Mouse (Mus musculus): Measurements from ENCODE around the gene Nup214. TPM values are rescaled to one million over a fixed set of nuclear protein-coding genes. Genes with fewer than 3 reads are reported as not detected.
A peak's percentile ranks its signal among the peaks of the same experiment; 100 is the strongest.
"Not testable (repeated sequence)": the region's sequence is repeated elsewhere in the genome, so short reads cannot be mapped to it uniquely, and the experiment has no call there.

Gene Nup214
- total RNA-seq, 1 experiment from 2014 or later, result 76.3 TPM

GRCm38 (mm10) chr2:32020229-32020628 is 46.0 kb downstream of the Nup214 start:
- no peak for ATAC-seq (replicated peaks in 1 of 2; ENCODE audit: insufficient read depth in 1 of 2, low FRiP score in 2 of 2, low TSS enrichment in 1 of 2, low read depth in 1 of 2, poor library complexity in 2 of 2, severe bottlenecking in 2 of 2)

- no peak for ATAC-seq (replicated peaks in 1 of 2; ENCODE audit: insufficient read depth in 1 of 2, low FRiP score in 2 of 2, low TSS enrichment in 1 of 2, low read depth in 1 of 2, poor library complexity in 2 of 2, severe bottlenecking in 2 of 2)
Observed at GRCm38 (mm10) chr2:32024372-32024771, 50.1 kb downstream of the Nup214 start.

GRCm38 (mm10) chr2:32029636-32030035 is 55.4 kb downstream of the Nup214 start:
- no peak for ATAC-seq (replicated peaks in 1 of 2; ENCODE audit: insufficient read depth in 1 of 2, low FRiP score in 2 of 2, low TSS enrichment in 1 of 2, low read depth in 1 of 2, poor library complexity in 2 of 2, severe bottlenecking in 2 of 2)

GRCm38 (mm10) chr2:32033436-32033835 is 59.2 kb downstream of the Nup214 start:
- ATAC-seq (replicated peaks in 1 of 2; ENCODE audit: insufficient read depth in 1 of 2, low FRiP score in 2 of 2, low TSS enrichment in 1 of 2, low read depth in 1 of 2, poor library complexity in 2 of 2, severe bottlenecking in 2 of 2), result no peak

GRCm38 (mm10) chr2:32034206-32034605 is 60.0 kb downstream of the Nup214 start:
- no peak for ATAC-seq (replicated peaks in 1 of 2; ENCODE audit: insufficient read depth in 1 of 2, low FRiP score in 2 of 2, low TSS enrichment in 1 of 2, low read depth in 1 of 2, poor library complexity in 2 of 2, severe bottlenecking in 2 of 2)

GRCm38 (mm10) chr2:32037279-32037858 is 63.1 kb downstream of the Nup214 start:
- no peak for ATAC-seq (replicated peaks in 1 of 2; ENCODE audit: insufficient read depth in 1 of 2, low FRiP score in 2 of 2, low TSS enrichment in 1 of 2, low read depth in 1 of 2, poor library complexity in 2 of 2, severe bottlenecking in 2 of 2)

- peak; percentile 15 to 32; a peak in 2 of 4 replicates for ATAC-seq (replicated peaks in 1 of 2; ENCODE audit: insufficient read depth in 1 of 2, low FRiP score in 2 of 2, low TSS enrichment in 1 of 2, low read depth in 1 of 2, poor library complexity in 2 of 2, severe bottlenecking in 2 of 2)
Observed at GRCm38 (mm10) chr2:32038661-32039081, 64.4 kb downstream of the Nup214 start.

- not testable (repeated sequence) for ATAC-seq (replicated peaks in 1 of 2; ENCODE audit: insufficient read depth in 1 of 2, low FRiP score in 2 of 2, low TSS enrichment in 1 of 2, low read depth in 1 of 2, poor library complexity in 2 of 2, severe bottlenecking in 2 of 2)
Observed at GRCm38 (mm10) chr2:32040646-32041045, 66.4 kb downstream of the Nup214 start.

- ATAC-seq (replicated peaks in 1 of 2; ENCODE audit: insufficient read depth in 1 of 2, low FRiP score in 2 of 2, low TSS enrichment in 1 of 2, low read depth in 1 of 2, poor library complexity in 2 of 2, severe bottlenecking in 2 of 2), result no peak
Observed at GRCm38 (mm10) chr2:32041087-32041486, 66.9 kb downstream of the Nup214 start.

- no peak for ATAC-seq (replicated peaks in 1 of 2; ENCODE audit: insufficient read depth in 1 of 2, low FRiP score in 2 of 2, low TSS enrichment in 1 of 2, low read depth in 1 of 2, poor library complexity in 2 of 2, severe bottlenecking in 2 of 2)
Observed at GRCm38 (mm10) chr2:32043836-32044235, 69.6 kb downstream of the Nup214 start.

- ATAC-seq (replicated peaks in 1 of 2; ENCODE audit: insufficient read depth in 1 of 2, low FRiP score in 2 of 2, low TSS enrichment in 1 of 2, low read depth in 1 of 2, poor library complexity in 2 of 2, severe bottlenecking in 2 of 2), result no peak
Observed at GRCm38 (mm10) chr2:32045375-32045774, 71.1 kb downstream of the Nup214 start.

- ATAC-seq (replicated peaks in 1 of 2; ENCODE audit: insufficient read depth in 1 of 2, low FRiP score in 2 of 2, low TSS enrichment in 1 of 2, low read depth in 1 of 2, poor library complexity in 2 of 2, severe bottlenecking in 2 of 2), result no peak
Observed at GRCm38 (mm10) chr2:32046009-32046408, 71.8 kb downstream of the Nup214 start.

- peak; percentile 65 to 85 for ATAC-seq (replicated peaks in 1 of 2; ENCODE audit: insufficient read depth in 1 of 2, low FRiP score in 2 of 2, low TSS enrichment in 1 of 2, low read depth in 1 of 2, poor library complexity in 2 of 2, severe bottlenecking in 2 of 2)
Observed at GRCm38 (mm10) chr2:32047323-32047722, 73.1 kb downstream of the Nup214 start.

- ATAC-seq (replicated peaks in 1 of 2; ENCODE audit: insufficient read depth in 1 of 2, low FRiP score in 2 of 2, low TSS enrichment in 1 of 2, low read depth in 1 of 2, poor library complexity in 2 of 2, severe bottlenecking in 2 of 2), result no peak
Observed at GRCm38 (mm10) chr2:32051791-32052190, 77.6 kb downstream of the Nup214 start.

- ATAC-seq (replicated peaks in 1 of 2; ENCODE audit: insufficient read depth in 1 of 2, low FRiP score in 2 of 2, low TSS enrichment in 1 of 2, low read depth in 1 of 2, poor library complexity in 2 of 2, severe bottlenecking in 2 of 2), result no peak
Observed at GRCm38 (mm10) chr2:32052418-32052817, 78.2 kb downstream of the Nup214 start.

GRCm38 (mm10) chr2:32055357-32055965 is 81.2 kb downstream of the Nup214 start:
- ATAC-seq (replicated peaks in 1 of 2; ENCODE audit: insufficient read depth in 1 of 2, low FRiP score in 2 of 2, low TSS enrichment in 1 of 2, low read depth in 1 of 2, poor library complexity in 2 of 2, severe bottlenecking in 2 of 2), result no peak

- ATAC-seq (replicated peaks in 1 of 2; ENCODE audit: insufficient read depth in 1 of 2, low FRiP score in 2 of 2, low TSS enrichment in 1 of 2, low read depth in 1 of 2, poor library complexity in 2 of 2, severe bottlenecking in 2 of 2), result no peak
Observed at GRCm38 (mm10) chr2:32056524-32056923, 82.3 kb downstream of the Nup214 start.

- ATAC-seq (replicated peaks in 1 of 2; ENCODE audit: insufficient read depth in 1 of 2, low FRiP score in 2 of 2, low TSS enrichment in 1 of 2, low read depth in 1 of 2, poor library complexity in 2 of 2, severe bottlenecking in 2 of 2), result no peak
Observed at GRCm38 (mm10) chr2:32057360-32057759, 83.1 kb downstream of the Nup214 start.

GRCm38 (mm10) chr2:32057794-32058193 is 83.6 kb downstream of the Nup214 start:
- no peak for ATAC-seq (replicated peaks in 1 of 2; ENCODE audit: insufficient read depth in 1 of 2, low FRiP score in 2 of 2, low TSS enrichment in 1 of 2, low read depth in 1 of 2, poor library complexity in 2 of 2, severe bottlenecking in 2 of 2)

Data from hematopoietic stem cell, adult 5-6 weeks (primary cell).